Mouse (Mus musculus): Measurements from ENCODE around the gene Hoxc10.

GRCm38 (mm10) chr15:103010112-103010846, 43.7 kb downstream of the Hoxc10 start:
- TF ChIP-seq POLR2A (IDR thresholded peaks at IDR 0.05; ENCODE audit: low read depth, low read length) (no peak), CTCF (conservative IDR thresholded peaks at IDR 0.05; ENCODE audit: insufficient read depth, insufficient read length, low read depth, low read length) (no peak)

Data from kidney, adult 2 months (tissue).